Mouse (Mus musculus) embryonic fibroblast, embryonic 13.5 days (primary cell): ENCODE results near the gene D2hgdh.

Experiments
- CTCF ChIP-seq: IDR thresholded peaks from 2 replicates; pipeline ENCODE4 v1.5.1; 2011; ENCODE audit warnings: mild to moderate bottlenecking, control low read depth, low read length, moderate library complexity, borderline replicate concordance; ENCODE audit not compliant: insufficient read depth
- POLR2A ChIP-seq: IDR thresholded peaks from 2 replicates; pipeline ENCODE4 v1.6.1; 2011; ENCODE audit warnings: low read depth, mild to moderate bottlenecking, control low read depth, low read length, moderate library complexity

GRCm38 (mm10) chr1:93837335-93837734, 12.6 kb downstream of the D2hgdh start:
- no peak for TF ChIP-seq POLR2A
- no peak for TF ChIP-seq CTCF
